Comparison of ENCODE assay signal across 7 mouse cellular contexts in genomic region chr4:101198333-101198732, GRCm38 (mm10).
DNase-seq lines count a peak whose midpoint lies in the region; ATAC-seq lines count a peak whose summit lies in the region.

No protein-coding gene starts in this region.

- no peak overlapping the region for H3K27ac ChIP-seq in liver, embryonic 11.5 days (ENCODE audit: low read depth, low read length)

- no peaks in the 10 kb centered on the region for H3K9me3 ChIP-seq in liver, embryonic 11.5 days (ENCODE audit: control insufficient read depth, low read length)

- no peak overlapping the region for H3K9ac ChIP-seq in liver, embryonic 11.5 days (ENCODE audit: low read depth, low read length)

- no peak overlapping the region for H3K4me2 ChIP-seq in liver, embryonic 11.5 days

- peak; percentile 78 to 86 for ATAC-seq in hematopoietic stem cell, adult 5-6 weeks (replicated peaks in 1 of 2; ENCODE audit: insufficient read depth in 1 of 2, low FRiP score in 2 of 2, low TSS enrichment in 1 of 2, low read depth in 1 of 2, poor library complexity in 2 of 2, severe bottlenecking in 2 of 2)
- ATAC-seq in liver, embryonic 11.5 days (replicated peaks; ENCODE audit: low FRiP score) = 0 out of 2 replicates have a peak, but pooled peaks have one; percentile 22

- no peak overlapping the region for H3K4me3 ChIP-seq in liver, embryonic 11.5 days (ENCODE audit: low read depth, low read length)

- DNase-seq in urinary bladder, postnatal 14 days (ENCODE audit: low spot score) = peak; percentile 54
- no peak for DNase-seq in urinary bladder, postnatal 10 days (ENCODE audit: low spot score)
- DNase-seq in cerebellum, postnatal 25 days = peak; percentile 75 to 85
- no peak for DNase-seq in liver, embryonic 11.5 days (ENCODE audit: low spot score)
- peak; percentile 66 to 68 for DNase-seq in right cerebral cortex, postnatal 10 days (ENCODE audit: low spot score in 2 of 2)
- DNase-seq in natural killer cell, adult 2 months (ENCODE audit: low spot score in 2 of 2) = no peak

- no peaks in the 10 kb centered on the region for H3K27me3 ChIP-seq in liver, embryonic 11.5 days (replicated peaks; ENCODE audit: control insufficient read depth, insufficient read depth, low read length)

- no peaks in the 10 kb centered on the region for H3K36me3 ChIP-seq in liver, embryonic 11.5 days (ENCODE audit: control insufficient read depth, insufficient read depth, low read length)

- 12% methylated on average over 2 of the region's 2 CpGs for WGBS in liver, embryonic 11.5 days

- H3K4me1 ChIP-seq in liver, embryonic 11.5 days (replicated peaks; ENCODE audit: control insufficient read depth, insufficient read depth, low read length) = peaks cover 31% of the 10 kb centered on the region

Comparison
In these comparisons a context has a peak if more than half of its experiments do, and no peak if none do; other contexts are left out.
1. DNase-seq: peak in urinary bladder, postnatal 14 days (single experiment), cerebellum, postnatal 25 days (2 of 2) and right cerebral cortex, postnatal 10 days (2 of 2); none in urinary bladder, postnatal 10 days (single experiment), liver, embryonic 11.5 days (single experiment) and natural killer cell, adult 2 months (0 of 2).